Mouse (Mus musculus) cortical plate, adult 2 months (tissue): ENCODE measurements around the gene Gpx6.

Source experiments
- CTCF ChIP-seq: fragments of 200-500 bp; IDR thresholded peaks from 2 replicates; pipeline ENCODE4 v1.5.1; 2011; ENCODE audit warnings: mild to moderate bottlenecking, control low read depth, low read length; ENCODE audit not compliant: insufficient read depth; ENCODE audit errors: extremely low read depth
- POLR2A ChIP-seq: fragments of 200-500 bp; IDR thresholded peaks from 2 replicates; pipeline ENCODE4 v1.6.1; 2011; ENCODE audit warnings: mild to moderate bottlenecking, low read length, control low read depth; ENCODE audit not compliant: insufficient read depth; ENCODE audit errors: extremely low read depth

DNA sequence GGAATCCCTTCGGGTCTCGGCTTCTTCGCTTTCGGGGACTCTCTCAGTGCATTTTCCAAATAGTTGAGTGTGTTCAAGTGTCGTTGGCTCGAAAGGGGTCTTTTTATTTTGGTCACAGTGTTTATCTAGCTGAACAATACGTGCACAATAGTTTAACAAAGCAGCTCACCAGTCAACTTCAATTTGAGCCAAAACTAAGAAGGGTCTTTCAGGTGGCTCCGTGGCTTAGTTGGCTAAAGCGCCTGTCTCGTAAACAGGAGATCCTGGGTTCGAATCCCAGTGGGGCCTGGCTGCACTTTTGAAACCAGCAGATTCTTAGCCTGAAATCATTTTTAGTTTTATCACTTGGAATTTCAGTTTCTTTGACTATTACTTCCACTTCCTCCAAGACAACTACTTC, 47.6 kb upstream of the Gpx6 start:
- TF ChIP-seq POLR2A = no peak
- TF ChIP-seq CTCF = no peak
